Mouse (Mus musculus) kidney, adult 2 months (tissue): Measurements from ENCODE around the gene Mpv17. TPM values are rescaled to one million over a fixed set of nuclear protein-coding genes. Genes with fewer than 3 reads are reported as not detected.

Source experiments
- DNase-seq: peaks from one replicate; pipeline ENCODE4 v3.0.0; 2021
- H3K27ac ChIP-seq: fragments of 200-500 bp; 2 replicates; pipeline ENCODE4 v1.5.1; 2012; ENCODE audit warnings: low read depth, low read length, control low read depth, inconsistent platforms; ENCODE audit not compliant: insufficient read depth
- H3K27me3 ChIP-seq: fragments of 200-500 bp; replicated peaks from 2 replicates; pipeline ENCODE4 v1.6.1; 2012; ENCODE audit warnings: mild to moderate bottlenecking, moderate library complexity, low read length, inconsistent platforms; ENCODE audit not compliant: control insufficient read depth, insufficient read depth
- H3K36me3 ChIP-seq: fragments of 200-500 bp; 2 replicates; pipeline ENCODE4 v1.6.1; 2012; ENCODE audit warnings: mild to moderate bottlenecking, moderate library complexity, low read length, inconsistent platforms; ENCODE audit not compliant: control insufficient read depth, insufficient read depth
- H3K4me1 ChIP-seq: fragments of 200-500 bp; 2 replicates; pipeline ENCODE4 v1.6.1; 2011; ENCODE audit warnings: low read length; ENCODE audit not compliant: control insufficient read depth, insufficient read depth
- H3K4me3 ChIP-seq: fragments of 200-500 bp; 2 replicates; pipeline ENCODE4 v1.5.1; 2011; ENCODE audit warnings: mild to moderate bottlenecking, low read depth, low read length, control low read depth; ENCODE audit not compliant: insufficient read depth
- CTCF ChIP-seq: fragments of 200-500 bp; conservative IDR thresholded peaks from 2 replicates; pipeline ENCODE4 v1.5.1; 2011; ENCODE audit warnings: low read depth, mild to moderate bottlenecking, control low read depth, low read length, moderate library complexity, mixed read lengths; ENCODE audit not compliant: insufficient read depth, insufficient read length
- POLR2A ChIP-seq: fragments of 200-500 bp; IDR thresholded peaks from one replicate; pipeline ENCODE4 v1.6.1; 2011; ENCODE audit warnings: low read depth, low read length, control low read depth
- WGBS: fragments of 180-500 bp; shearing (Covaris S2); methylation state at CpG from one replicate; pipeline ENCODE4 v1.1.7; 2018; 5-methylcytosine and 5-hydroxymethylcytosine counted together
- polyA plus RNA-seq: library from polyadenylated mRNA; depleted of rRNA; stranded (reverse); fragments of >200 nt; gene quantifications from 2 replicates; pipeline ENCODE4 v1.2.3, GENCODE M21; 2012; rRNA removed

The Mpv17 gene
- polyA plus RNA-seq, 1 experiment, result 212 TPM

DNA sequence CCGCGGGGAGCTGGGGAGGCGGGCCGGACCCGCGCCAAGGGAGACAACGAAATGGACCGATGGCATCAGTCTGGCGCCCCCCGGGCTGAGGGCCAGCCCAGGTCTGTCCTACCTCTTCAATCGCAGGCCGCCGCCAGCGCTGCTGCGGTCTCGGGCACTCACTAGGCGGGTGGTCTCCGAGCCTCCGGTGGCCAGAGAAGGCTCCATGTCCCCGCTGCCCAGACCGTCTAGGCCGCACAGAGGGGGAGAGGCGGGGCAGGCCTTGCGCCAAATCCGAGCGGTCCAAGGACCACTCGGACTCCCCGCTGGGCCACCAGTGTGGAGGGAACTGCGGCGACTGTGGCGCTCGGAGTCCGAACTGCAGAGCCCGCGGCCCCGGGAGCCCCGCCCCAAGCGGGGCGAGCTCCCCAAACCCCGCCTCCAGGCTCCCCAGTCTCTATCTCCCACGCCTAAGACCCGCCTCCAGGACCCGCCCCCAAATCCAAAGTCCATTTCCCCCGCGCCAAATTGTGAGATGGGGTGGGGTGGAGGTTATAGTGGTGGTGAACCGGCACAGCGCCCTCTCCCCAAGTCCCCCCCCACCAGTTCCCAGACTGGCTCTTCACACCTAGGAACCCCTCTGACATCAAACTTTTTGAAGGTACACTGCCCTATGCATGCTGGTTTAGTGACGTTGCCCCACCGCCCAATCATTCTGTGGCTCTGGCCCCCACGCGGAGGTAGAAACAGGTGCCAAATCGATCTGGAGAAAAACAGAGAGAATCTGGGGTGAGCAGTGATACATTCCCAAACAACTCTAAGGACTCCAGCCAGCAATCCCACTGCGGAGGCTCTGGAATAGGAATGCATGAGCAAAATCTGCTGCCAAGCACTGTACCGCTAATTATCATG lies 60.7 kb downstream of the Mpv17 start:
- Histone ChIP-seq H3K4me1 (peaks cover 12% of the 10 kb centered on the region; the same call in 1 of the 2 replicates), H3K27ac (no peak overlapping the region), H3K4me3 (peak overlapping the region; percentile 39; the same call in 1 of the 2 replicates), H3K36me3 (no peaks in the 10 kb centered on the region), H3K27me3 (peaks cover 14% of the 10 kb centered on the region)
- peak; percentile 76 for DNase-seq
- WGBS, result 2% methylated on average over 52 of the region's 54 CpGs
- TF ChIP-seq POLR2A (no peak), CTCF (no peak)

DNA sequence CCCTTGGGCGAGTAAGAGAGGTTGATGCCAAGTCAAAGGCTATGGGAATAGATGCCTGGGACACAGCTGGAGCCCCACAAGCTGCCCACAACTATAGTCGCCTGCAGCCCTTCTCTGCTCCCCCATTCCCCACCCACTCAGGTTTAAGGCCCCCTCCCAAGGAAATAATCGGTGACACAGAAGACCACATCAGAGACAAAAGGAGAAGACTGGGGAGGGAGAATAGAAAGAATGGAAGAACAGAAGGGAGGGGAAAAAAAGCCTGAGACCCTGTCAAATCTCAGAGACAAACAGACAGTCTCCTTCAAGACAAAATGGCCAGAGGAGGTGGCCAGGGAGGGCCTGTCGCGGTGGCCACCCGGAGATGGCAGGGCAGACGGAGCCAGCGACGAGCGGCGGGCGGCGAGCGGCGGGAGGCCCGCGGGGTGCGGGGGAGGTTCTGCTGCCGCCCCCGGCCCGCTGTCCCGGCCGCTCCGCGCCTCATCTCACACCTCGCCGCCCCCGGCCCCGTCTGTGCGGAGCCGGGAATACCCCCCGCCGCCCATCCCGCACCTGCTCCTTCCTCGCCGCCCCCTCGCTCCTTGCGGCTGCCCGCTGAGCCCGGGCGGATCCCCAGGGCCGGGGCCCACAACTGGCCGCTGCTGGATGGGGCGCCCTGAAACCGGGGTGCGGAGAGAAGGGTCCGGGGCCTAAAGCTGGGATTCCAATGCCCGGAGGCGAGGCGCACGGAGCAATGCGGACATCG lies 61.6 kb downstream of the Mpv17 start:
- H3K27me3 ChIP-seq, result peaks cover 14% of the 10 kb centered on the region
- no peak overlapping the region for H3K4me3 ChIP-seq
- TF ChIP-seq POLR2A (no peak), CTCF (no peak)
- WGBS, result 10% methylated on average over 39 of the region's 53 CpGs
- H3K4me1 ChIP-seq, result peaks cover 12% of the 10 kb centered on the region; the same call in 1 of the 2 replicates
- H3K27ac ChIP-seq, result no peak overlapping the region
- no peak for DNase-seq
- no peaks in the 10 kb centered on the region for H3K36me3 ChIP-seq

Other genes starting within 250 kb of the Mpv17 start
- 377 and 422 TPM in 2 replicates for gene Ost4, start 246.5 kb downstream of the Mpv17 start, polyA plus RNA-seq
- gene Emilin1, start 240.8 kb downstream of the Mpv17 start, polyA plus RNA-seq, result 55.6 and 63.8 TPM in 2 replicates
- gene Khk, start 232.8 kb downstream of the Mpv17 start, polyA plus RNA-seq, result 1,147 and 1,266 TPM in 2 replicates
- gene Cgref1, start 208.7 kb downstream of the Mpv17 start, polyA plus RNA-seq, result 387 and 411 TPM in 2 replicates
- gene Preb, start 193.9 kb downstream of the Mpv17 start, polyA plus RNA-seq, result 346 and 372 TPM in 2 replicates
- gene Tcf23, start 185.6 kb downstream of the Mpv17 start, polyA plus RNA-seq, result 0.16 and 0.22 TPM in 2 replicates
- gene Atraid, start 105.9 kb downstream of the Mpv17 start, polyA plus RNA-seq, result 295 and 320 TPM in 2 replicates
- gene Slc5a6, start 105.3 kb downstream of the Mpv17 start, polyA plus RNA-seq, result 81.5 and 121 TPM in 2 replicates
- 12.4 and 14.2 TPM in 2 replicates for gene Cad, start 99.5 kb downstream of the Mpv17 start, polyA plus RNA-seq
- not detected in 2 replicates for gene Dnajc5g, start 48.0 kb downstream of the Mpv17 start, polyA plus RNA-seq
- 0.14 and 0.24 TPM in 2 replicates for gene Slc30a3, start 46.0 kb downstream of the Mpv17 start, polyA plus RNA-seq
- 0.05 and 3.9 TPM in 2 replicates for gene Trim54, start 37.5 kb downstream of the Mpv17 start, polyA plus RNA-seq
- not detected in 2 replicates for gene Ucn, start 15.4 kb downstream of the Mpv17 start, polyA plus RNA-seq
- gene Gm29609, start 25.7 kb upstream of the Mpv17 start, polyA plus RNA-seq, result 1.6 and 2.1 TPM in 2 replicates
- 47.8 and 49.2 TPM in 2 replicates for gene Gtf3c2, start 25.9 kb upstream of the Mpv17 start, polyA plus RNA-seq
- 94.1 and 95.5 TPM in 2 replicates for gene Snx17, start 39.0 kb upstream of the Mpv17 start, polyA plus RNA-seq
- 54.1 and 61.0 TPM in 2 replicates for gene Eif2b4, start 39.2 kb upstream of the Mpv17 start, polyA plus RNA-seq
- 22.9 and 29.8 TPM in 2 replicates for gene Zfp513, start 48.1 kb upstream of the Mpv17 start, polyA plus RNA-seq
- 41.1 and 43.2 TPM in 2 replicates for gene Ppm1g, start 66.4 kb upstream of the Mpv17 start, polyA plus RNA-seq
- 126 and 130 TPM in 2 replicates for gene Nrbp1, start 86.6 kb upstream of the Mpv17 start, polyA plus RNA-seq
- gene Gm9970, start 87.0 kb upstream of the Mpv17 start, polyA plus RNA-seq, result 0.45 and 0.96 TPM in 2 replicates
- gene Krtcap3, start 97.4 kb upstream of the Mpv17 start, polyA plus RNA-seq, result 19.7 and 23.6 TPM in 2 replicates
- 33.2 and 34.2 TPM in 2 replicates for gene Ift172, start 136.9 kb upstream of the Mpv17 start, polyA plus RNA-seq
- 8.8 and 14.0 TPM in 2 replicates for gene Fndc4, start 141.8 kb upstream of the Mpv17 start, polyA plus RNA-seq
- 0.09 and 0.38 TPM in 2 replicates for gene Gckr, start 143.2 kb upstream of the Mpv17 start, polyA plus RNA-seq